Mouse (Mus musculus) forebrain, embryonic 16.5 days (tissue): ENCODE data around the gene Fcer1g. TPM values are rescaled to one million over a fixed set of nuclear protein-coding genes. Genes with fewer than 3 reads are reported as not detected.
A peak's percentile ranks its signal among the peaks of the same experiment; 100 is the strongest.

Experiments
- ATAC-seq: fragments of 200-750 bp; cut with Nextera tagmentation; 2 replicates; pipeline ENCODE4 v1.8.0; 2017; ENCODE audit warnings: mild to moderate bottlenecking, moderate library complexity
- H3K27ac ChIP-seq: fragments of 300-500 bp; sonication (generic); 2 replicates; pipeline ENCODE4 v1.5.1; 2014; ENCODE audit warnings: low read length, control low read depth
- H3K27me3 ChIP-seq: fragments of 300-500 bp; sonication (generic); replicated peaks from 2 replicates; pipeline ENCODE4 v1.6.1; 2014; ENCODE audit warnings: low read length; ENCODE audit not compliant: control insufficient read depth, insufficient read depth
- H3K36me3 ChIP-seq: fragments of 300-500 bp; sonication (generic); 2 replicates; pipeline ENCODE4 v1.6.1; 2014; ENCODE audit not compliant: control insufficient read depth, insufficient read depth
- H3K4me1 ChIP-seq: fragments of 300-500 bp; sonication (generic); replicated peaks from 2 replicates; pipeline ENCODE4 v1.6.1; 2014; ENCODE audit warnings: low read length; ENCODE audit not compliant: control insufficient read depth, insufficient read depth
- H3K4me2 ChIP-seq: fragments of 300-500 bp; sonication (generic); 2 replicates; pipeline ENCODE4 v1.6.1; 2014; ENCODE audit warnings: mild to moderate bottlenecking, low read length, control low read depth
- H3K4me3 ChIP-seq: fragments of 300-500 bp; sonication (generic); replicated peaks from 2 replicates; pipeline ENCODE4 v1.5.1; 2014; ENCODE audit warnings: mild to moderate bottlenecking, low read length, control low read depth
- H3K9ac ChIP-seq: fragments of 300-500 bp; sonication (generic); replicated peaks from 2 replicates; pipeline ENCODE4 v1.6.1; 2014; ENCODE audit warnings: low read depth, low read length, control low read depth
- H3K9me3 ChIP-seq: fragments of 300-500 bp; sonication (generic); 2 replicates; pipeline ENCODE4 v1.6.1; 2016; ENCODE audit warnings: low read length; ENCODE audit not compliant: control insufficient read depth
- WGBS: fragments of 180-500 bp; shearing (Covaris S2); extraction: QIAGEN DNeasy Blood & Tissue Kit; methylation state at CpG from one replicate; pipeline ENCODE4 v1.1.7; 2014; 5-methylcytosine and 5-hydroxymethylcytosine counted together
- polyA plus RNA-seq: library from polyadenylated mRNA; unstranded; fragments of >200 nt; fragmentation: Nextera tagmentation; extraction: Ambion mirVana; gene quantifications from 2 replicates; pipeline ENCODE4 v1.2.1, GENCODE M21; 2015

Gene Fcer1g
- polyA plus RNA-seq, 1 experiment from 2014 or later = 15.7 TPM

GRCm38 (mm10) chr1:171226780-171227179 is 7.4 kb downstream of the Fcer1g start:
- H3K4me3 ChIP-seq = no peak overlapping the region

GRCm38 (mm10) chr1:171224857-171225256 is 9.3 kb downstream of the Fcer1g start, which contains the start of gene Apoa2:
Gene Apoa2 (plus strand): TSS chr1:171225054.
- ATAC-seq = no peak
- Histone ChIP-seq H3K9me3 (no peaks in the 10 kb centered on the region), H3K4me3 (no peak within 1 kb of the TSS), H3K4me1 (peaks cover 13% of the 10 kb centered on the region), H3K9ac (no peak within 1 kb of the TSS), H3K27ac (no peak within 1 kb of the TSS), H3K36me3 (no peaks in the 10 kb centered on the region), H3K27me3 (no peaks in the 10 kb centered on the region), H3K4me2 (no peak within 1 kb of the TSS)
- 79% methylated on average over 5 of the region's 5 CpGs for WGBS

More at GRCm38 (mm10) chr1:171226780-171227179, 7.4 kb downstream of the Fcer1g start:
- H3K4me1 ChIP-seq = peaks cover 4% of the 10 kb centered on the region; the same call in 1 of the 2 replicates
- no peaks in the 10 kb centered on the region for H3K27me3 ChIP-seq
- WGBS = 29% methylated on average over 4 of the region's 4 CpGs
- H3K9me3 ChIP-seq = no peaks in the 10 kb centered on the region
- H3K27ac ChIP-seq = no peak overlapping the region
- no peak for ATAC-seq
- H3K9ac ChIP-seq = no peak overlapping the region
- H3K4me2 ChIP-seq = no peak overlapping the region
- H3K36me3 ChIP-seq = no peaks in the 10 kb centered on the region

- no peak for ATAC-seq
- Histone ChIP-seq H3K4me1 (peaks cover 13% of the 10 kb centered on the region), H3K27ac (no peak overlapping the region), H3K27me3 (no peaks in the 10 kb centered on the region), H3K9me3 (no peaks in the 10 kb centered on the region), H3K36me3 (no peaks in the 10 kb centered on the region), H3K9ac (no peak overlapping the region), H3K4me2 (no peak overlapping the region), H3K4me3 (no peak overlapping the region)
- WGBS = 92% methylated on average over 2 of the region's 2 CpGs
These were observed 10.4 kb downstream of the Fcer1g start for GRCm38 (mm10) chr1:171223796-171224195.

DNA sequence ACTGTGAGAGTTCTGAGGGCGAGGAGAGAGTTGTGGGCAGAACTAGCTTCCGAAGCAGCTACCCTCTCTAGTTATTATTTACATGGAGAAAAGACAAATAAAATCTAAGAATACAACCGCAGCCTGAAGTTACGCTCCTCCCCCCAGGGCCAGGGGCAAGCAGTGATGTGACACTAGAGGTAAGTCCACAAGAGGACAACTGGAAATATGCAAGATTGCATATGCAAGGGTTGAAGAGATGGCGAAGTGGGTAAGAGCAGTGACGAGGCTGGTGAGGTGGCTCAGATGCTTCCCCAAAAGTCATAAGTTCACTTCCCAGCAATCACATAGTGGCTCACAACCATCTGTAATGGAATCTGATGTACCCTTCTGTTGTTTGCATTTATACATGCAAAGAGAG is 11.0 kb downstream of the Fcer1g start:
- no peaks in the 10 kb centered on the region for H3K27me3 ChIP-seq
- WGBS = 84% methylated on average over 6 of the region's 6 CpGs
- peaks cover 13% of the 10 kb centered on the region for H3K4me1 ChIP-seq
- H3K9ac ChIP-seq = no peak overlapping the region
- peaks cover 2% of the 10 kb centered on the region; the same call in 1 of the 2 replicates for H3K36me3 ChIP-seq
- H3K4me3 ChIP-seq = peak overlapping the region; percentile 54; the same call in 1 of the 2 replicates
- ATAC-seq = no peak
- H3K4me2 ChIP-seq = peak overlapping the region; percentile 37
- H3K9me3 ChIP-seq = no peaks in the 10 kb centered on the region
- peak overlapping the region; percentile 5; the same call in 1 of the 2 replicates for H3K27ac ChIP-seq

GRCm38 (mm10) chr1:171222238-171223155 is 11.7 kb downstream of the Fcer1g start, which contains the start of gene Tomm40l:
Gene Tomm40l (minus strand): TSS chr1:171222514.
- ATAC-seq = peak; percentile 96
- peaks cover 13% of the 10 kb centered on the region for H3K4me1 ChIP-seq
- WGBS = 1% methylated on average over 28 of the region's 28 CpGs
- H3K4me3 ChIP-seq = peak within 1 kb of the TSS; percentile 54
- peak within 1 kb of the TSS; percentile 55 for H3K9ac ChIP-seq
- peak within 1 kb of the TSS; percentile 80 for H3K4me2 ChIP-seq
- peak within 1 kb of the TSS; percentile 5 for H3K27ac ChIP-seq
- H3K9me3 ChIP-seq = no peaks in the 10 kb centered on the region
- H3K36me3 ChIP-seq = peaks cover 3% of the 10 kb centered on the region; the same call in 1 of the 2 replicates
- H3K27me3 ChIP-seq = no peaks in the 10 kb centered on the region

- peaks cover 13% of the 10 kb centered on the region for H3K4me1 ChIP-seq
- peak; percentile 10 for ATAC-seq
- 6% methylated on average over 22 of the region's 22 CpGs for WGBS
- H3K9me3 ChIP-seq = no peaks in the 10 kb centered on the region
- no peaks in the 10 kb centered on the region for H3K27me3 ChIP-seq
- peaks cover 3% of the 10 kb centered on the region; the same call in 1 of the 2 replicates for H3K36me3 ChIP-seq
- H3K9ac ChIP-seq = peak overlapping the region; percentile 55
- peak overlapping the region; percentile 54 for H3K4me3 ChIP-seq
- peak overlapping the region; percentile 80 for H3K4me2 ChIP-seq
- H3K27ac ChIP-seq = no peak overlapping the region
These were observed 12.6 kb downstream of the Fcer1g start for GRCm38 (mm10) chr1:171221281-171222193.

DNA sequence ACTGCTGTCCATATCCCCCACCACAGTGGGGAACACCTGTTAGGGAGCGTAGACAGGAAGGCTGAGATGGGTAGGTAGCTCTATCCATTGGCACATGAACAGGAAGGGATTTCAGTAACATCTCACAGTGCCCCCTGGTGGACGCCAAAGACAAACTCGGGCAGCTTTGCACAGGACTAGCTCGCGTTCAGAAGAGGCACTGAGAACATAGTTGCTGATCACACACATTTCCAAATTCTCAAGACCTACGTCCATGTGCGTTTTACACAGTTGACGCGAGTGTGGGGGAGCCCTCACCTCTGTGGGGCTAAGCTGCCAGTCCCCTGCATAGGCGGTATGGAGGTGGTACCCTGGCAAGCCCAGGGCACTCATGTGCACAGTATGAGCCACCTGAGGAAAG is 13.3 kb downstream of the Fcer1g start:
- WGBS = 5% methylated on average over 10 of the region's 10 CpGs

GRCm38 (mm10) chr1:171216241-171216955 is 17.8 kb downstream of the Fcer1g start:
- H3K4me1 ChIP-seq = peaks cover 5% of the 10 kb centered on the region
- peaks cover 3% of the 10 kb centered on the region; the same call in 1 of the 2 replicates for H3K36me3 ChIP-seq
- H3K4me2 ChIP-seq = no peak overlapping the region
- H3K9me3 ChIP-seq = no peaks in the 10 kb centered on the region
- no peaks in the 10 kb centered on the region for H3K27me3 ChIP-seq
- H3K4me3 ChIP-seq = no peak overlapping the region
- 90% methylated on average over 18 of the region's 18 CpGs for WGBS
- no peak overlapping the region for H3K27ac ChIP-seq
- ATAC-seq = no peak
- H3K9ac ChIP-seq = no peak overlapping the region

More for the DNA sequence above, 13.3 kb downstream of the Fcer1g start:
- H3K36me3 ChIP-seq = peaks cover 3% of the 10 kb centered on the region; the same call in 1 of the 2 replicates
- H3K4me1 ChIP-seq = peaks cover 13% of the 10 kb centered on the region
- H3K27ac ChIP-seq = no peak overlapping the region
- H3K27me3 ChIP-seq = no peaks in the 10 kb centered on the region
- no peak overlapping the region for H3K9ac ChIP-seq
- no peaks in the 10 kb centered on the region for H3K9me3 ChIP-seq
- peak overlapping the region; percentile 2; the same call in 1 of the 2 replicates for H3K4me3 ChIP-seq
- H3K4me2 ChIP-seq = peak overlapping the region; percentile 80
- ATAC-seq = peak; percentile 24
